Mouse (Mus musculus) T-helper 17 cell (primary cell): ENCODE measurements at regions not wholly inside any gene's neighbourhood (a gene's known extent, or its start where the extent isn't known, plus 50 kb on each side); places are given as distances from the start of the nearest gene placed in this dataset.

Experiments
- in situ Hi-C, 2 experiments: fragments of 300-600 bp; cut with MboI, MseI; formaldehyde crosslinking; loops; 1 replicate in 1 of 2; 2 replicates in 1 of 2; pipeline ENCODE4 v1.15.1; 2025; ENCODE audit warnings: high pct_unique_total_duplicates in 2 of 2

- in situ Hi-C loops, result no loop called here
Measured at GRCm38 (mm10) chr19:54206819-54207218, 162.9 kb downstream of the Adra2a start.

- in situ Hi-C loops, result loop anchor here in 1 of 2 experiments (10.0 kb wide), 1 partner anchor 833 kb away; no protein-coding TSS in a partner anchor
Measured at GRCm38 (mm10) chr19:54212169-54212568, 168.2 kb downstream of the Adra2a start.

GRCm38 (mm10) chr19:54244176-54244575 lies 200.2 kb downstream of the Adra2a start:
- in situ Hi-C loops, result no loop called here

GRCm38 (mm10) chr19:54248256-54248936 lies 204.4 kb downstream of the Adra2a start:
- in situ Hi-C loops, result no loop called here

- in situ Hi-C loops, result no loop called here
Measured at GRCm38 (mm10) chr19:54252145-54252664, 208.3 kb downstream of the Adra2a start.

- in situ Hi-C loops, result no loop called here
Measured at GRCm38 (mm10) chr19:54257889-54258288, 213.9 kb downstream of the Adra2a start.

- in situ Hi-C loops, result no loop called here
Measured at GRCm38 (mm10) chr19:54259175-54259574, 215.2 kb downstream of the Adra2a start.

GRCm38 (mm10) chr19:54277368-54277767 lies 233.4 kb downstream of the Adra2a start:
- in situ Hi-C loops, result no loop called here

- in situ Hi-C loops, result loop anchor here in 1 of 2 experiments (5.0 kb wide), 1 partner anchor 83 kb away; no protein-coding TSS in a partner anchor
Measured at GRCm38 (mm10) chr19:54285481-54285880, 241.5 kb downstream of the Adra2a start.

- in situ Hi-C loops, result no loop called here
Measured at GRCm38 (mm10) chr19:54297663-54298388, 253.9 kb downstream of the Adra2a start.

- in situ Hi-C loops, result no loop called here
Measured at GRCm38 (mm10) chr19:54311289-54311688, 267.3 kb downstream of the Adra2a start.

- in situ Hi-C loops, result no loop called here
Measured at GRCm38 (mm10) chr19:54311723-54312122, 267.8 kb downstream of the Adra2a start.

GRCm38 (mm10) chr19:54323276-54323675 lies 279.3 kb downstream of the Adra2a start:
- in situ Hi-C loops, result no loop called here

- in situ Hi-C loops, result no loop called here
Measured at GRCm38 (mm10) chr19:54324991-54325390, 281.0 kb downstream of the Adra2a start.

GRCm38 (mm10) chr19:54332140-54332539 lies 288.2 kb downstream of the Adra2a start:
- in situ Hi-C loops, result no loop called here

- in situ Hi-C loops, result no loop called here
Measured at GRCm38 (mm10) chr19:54340778-54341291, 296.9 kb downstream of the Adra2a start.

GRCm38 (mm10) chr19:54359731-54360130 lies 315.8 kb downstream of the Adra2a start:
- in situ Hi-C loops, result no loop called here

- in situ Hi-C loops, result no loop called here
Measured at GRCm38 (mm10) chr19:54360660-54361059, 316.7 kb downstream of the Adra2a start.

GRCm38 (mm10) chr19:54385101-54385500 lies 341.1 kb downstream of the Adra2a start:
- in situ Hi-C loops, result no loop called here

- in situ Hi-C loops, result no loop called here
Measured at GRCm38 (mm10) chr19:54391406-54391805, 347.5 kb downstream of the Adra2a start.

GRCm38 (mm10) chr19:54399651-54400050 lies 355.7 kb downstream of the Adra2a start:
- in situ Hi-C loops, result no loop called here

- in situ Hi-C loops, result no loop called here
Measured at GRCm38 (mm10) chr19:54407904-54408303, 364.0 kb downstream of the Adra2a start.
